Mouse (Mus musculus) heart, postnatal 0 days (tissue): ENCODE results near the gene Crim1. TPM values are rescaled to one million over a fixed set of nuclear protein-coding genes. Genes with fewer than 3 reads are reported as not detected.
A peak's percentile ranks its signal among the peaks of the same experiment; 100 is the strongest.

ENCODE experiments used
- ATAC-seq: fragments of 200-750 bp; cut with Nextera tagmentation; 2 replicates; pipeline ENCODE4 v1.8.0; 2017; ENCODE audit warnings: low read depth, moderate number of reproducible peaks, moderate library complexity; ENCODE audit not compliant: insufficient read depth
- DNase-seq: peaks from one replicate; pipeline ENCODE4 v3.0.0-alpha.2; 2016; ENCODE audit warnings: low spot score
- H3K27ac ChIP-seq: fragments of 300-500 bp; sonication (generic); 2 replicates; pipeline ENCODE4 v1.5.1; 2014; ENCODE audit warnings: low read depth, mild to moderate bottlenecking
- H3K27me3 ChIP-seq: fragments of 300-500 bp; sonication (generic); 2 replicates; pipeline ENCODE4 v1.6.1; 2014; ENCODE audit warnings: low read length, mixed read lengths; ENCODE audit not compliant: control insufficient read depth, insufficient read depth
- H3K36me3 ChIP-seq: fragments of 300-500 bp; sonication (generic); replicated peaks from 2 replicates; pipeline ENCODE4 v1.6.1; 2014; ENCODE audit warnings: low read length, mixed read lengths; ENCODE audit not compliant: control insufficient read depth, insufficient read depth
- H3K4me1 ChIP-seq: fragments of 300-500 bp; sonication (generic); 2 replicates; pipeline ENCODE4 v1.6.1; 2014; ENCODE audit warnings: antibody characterized with exemption; ENCODE audit not compliant: control insufficient read depth, insufficient read depth
- H3K4me2 ChIP-seq: fragments of 300-500 bp; sonication (generic); 2 replicates; pipeline ENCODE4 v1.6.1; 2014; ENCODE audit warnings: low read depth, mild to moderate bottlenecking, low read length, moderate library complexity
- H3K4me3 ChIP-seq: fragments of 300-500 bp; sonication (generic); 2 replicates; pipeline ENCODE4 v1.5.1; 2014; ENCODE audit warnings: low read depth, low read length
- H3K9ac ChIP-seq: fragments of 300-500 bp; sonication (generic); replicated peaks from 2 replicates; pipeline ENCODE4 v1.6.1; 2014; ENCODE audit warnings: low read depth, low read length, mixed read lengths
- H3K9me3 ChIP-seq: fragments of 300-500 bp; sonication (generic); replicated peaks from 2 replicates; pipeline ENCODE4 v1.6.1; 2016; ENCODE audit warnings: low read length; ENCODE audit not compliant: control insufficient read depth
- CTCF ChIP-seq: IDR thresholded peaks from 2 replicates; pipeline ENCODE4 v1.5.1; 2016; ENCODE audit warnings: antibody characterized with exemption, control low read depth, low read depth
- EP300 ChIP-seq: IDR thresholded peaks from 2 replicates; pipeline ENCODE4 v1.6.1; 2016; ENCODE audit warnings: antibody characterized with exemption, low read depth
- WGBS: fragments of 180-500 bp; shearing (Covaris S2); extraction: QIAGEN DNeasy Blood & Tissue Kit; methylation state at CpG from one replicate; pipeline ENCODE4 v1.1.7; 2014; 5-methylcytosine and 5-hydroxymethylcytosine counted together
- polyA plus RNA-seq: library from polyadenylated mRNA; unstranded; fragments of >200 nt; fragmentation: Nextera tagmentation; extraction: Ambion mirVana; gene quantifications from 2 replicates; pipeline ENCODE4 v1.2.1, GENCODE M21; 2015
- total RNA-seq: library from RNA; depleted of rRNA; stranded (reverse); fragments of >200 nt; gene quantifications from 2 replicates; pipeline ENCODE4 v1.2.3, GENCODE M21; 2014; ENCODE audit warnings: low replicate concordance; rRNA removed

Gene Crim1
- total RNA-seq (36.1 and 47.5 TPM in 2 replicates), polyA plus RNA-seq (3.1 and 3.3 TPM in 2 replicates)

DNA sequence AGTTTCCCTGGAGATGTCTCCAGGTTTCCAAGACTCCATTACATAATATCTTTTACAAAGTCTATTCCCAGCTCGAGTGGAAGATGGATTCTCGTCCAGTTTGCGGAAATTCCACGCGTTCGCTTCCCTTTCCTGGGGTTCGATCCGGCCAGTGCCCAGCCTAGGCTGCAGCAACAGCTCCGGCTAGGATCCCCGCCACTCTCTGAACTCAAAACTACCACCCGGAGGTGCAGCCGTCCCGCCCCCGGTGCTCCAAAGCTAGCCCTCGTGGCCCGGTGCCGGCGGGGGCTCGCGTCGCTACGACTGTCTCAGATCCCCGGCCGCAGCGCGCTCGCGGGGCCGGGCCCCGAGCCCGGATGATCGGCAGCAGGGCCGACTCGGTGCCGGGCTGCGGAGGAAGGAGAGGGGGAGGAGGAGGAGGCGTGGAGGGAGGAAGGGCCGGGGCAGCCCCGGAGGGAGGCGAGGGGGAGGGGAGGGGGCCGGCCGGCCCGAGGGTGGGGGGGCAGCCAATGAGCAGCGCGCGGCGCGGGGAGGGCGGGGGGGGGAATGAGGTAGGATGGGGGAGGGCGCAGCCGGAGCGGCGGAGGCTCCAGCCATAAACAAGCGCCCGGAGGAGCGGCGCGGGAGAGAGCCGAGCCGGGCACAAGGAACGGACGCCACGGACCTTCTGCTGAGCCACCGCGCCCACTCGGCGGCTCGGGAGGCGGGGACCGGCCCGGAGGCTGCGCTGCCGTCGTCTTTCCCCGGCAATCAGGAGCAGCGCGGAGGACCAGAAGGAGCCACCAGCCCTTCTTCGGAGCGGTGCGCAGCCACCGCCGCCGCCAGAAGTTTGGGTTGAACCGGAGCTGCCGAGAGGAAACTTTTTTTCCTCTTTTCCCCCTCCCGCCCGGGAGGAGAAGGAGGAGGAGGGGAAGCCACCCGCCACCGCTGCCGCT, at the start of gene Crim1:
Gene Crim1 (plus strand): TSS at position 623 of the 935 bp plus-strand sequence.
- Histone ChIP-seq H3K27me3 (no peaks in the 10 kb centered on the region; the same call in 1 of the 2 replicates), H3K36me3 (no peaks in the 10 kb centered on the region), H3K9ac (peak within 1 kb of the TSS; percentile 85), H3K4me2 (peak within 1 kb of the TSS; percentile 97), H3K9me3 (no peaks in the 10 kb centered on the region), H3K4me1 (peaks cover 19% of the 10 kb centered on the region), H3K27ac (peak within 1 kb of the TSS; percentile 88), H3K4me3 (peak within 1 kb of the TSS; percentile 88)
- ATAC-seq (peak; percentile 79), DNase-seq (peak; percentile 70)
- WGBS = under 1% methylated on average over 59 of the region's 90 CpGs
- TF ChIP-seq CTCF (no peak), EP300 (no peak)

DNA sequence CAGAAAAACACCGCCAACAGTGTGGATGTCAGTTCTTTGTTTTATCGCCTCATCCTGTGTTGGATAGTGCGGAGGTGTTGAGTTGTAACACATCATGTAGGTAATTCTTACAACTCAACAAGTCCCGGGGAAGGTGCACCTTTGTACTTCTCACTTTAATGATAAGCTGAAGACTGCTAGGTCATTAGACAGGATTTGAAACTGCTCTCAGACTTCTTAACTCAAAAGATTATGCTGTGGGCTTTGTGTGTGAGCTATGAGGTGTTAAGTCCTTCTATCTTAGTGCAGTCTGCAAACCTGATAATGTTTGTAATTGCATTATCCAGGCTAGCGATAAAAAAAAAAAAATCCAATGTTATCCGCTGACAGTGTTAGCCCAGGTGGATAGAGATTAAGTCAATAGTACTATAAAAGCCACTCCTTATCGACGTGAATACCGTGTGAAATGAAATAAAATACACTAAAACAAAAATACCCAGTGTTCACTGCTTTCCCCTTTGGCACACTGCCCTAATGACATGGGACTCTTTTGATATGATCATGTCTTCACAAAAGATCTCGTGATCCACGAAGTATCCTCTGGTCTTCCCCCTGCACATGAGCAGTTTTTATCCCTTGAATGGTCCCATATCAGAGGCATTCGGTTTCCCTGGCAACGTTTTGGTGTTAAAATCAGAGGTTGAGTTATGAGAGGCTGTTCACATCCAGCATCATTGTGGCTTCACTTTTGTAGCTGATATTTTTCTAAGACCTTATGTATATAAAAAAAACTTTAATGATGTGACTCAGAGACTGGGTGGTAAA, 48.4 kb upstream of the Crim1 start:
- 38% methylated on average over 13 of the region's 13 CpGs for WGBS

DNA sequence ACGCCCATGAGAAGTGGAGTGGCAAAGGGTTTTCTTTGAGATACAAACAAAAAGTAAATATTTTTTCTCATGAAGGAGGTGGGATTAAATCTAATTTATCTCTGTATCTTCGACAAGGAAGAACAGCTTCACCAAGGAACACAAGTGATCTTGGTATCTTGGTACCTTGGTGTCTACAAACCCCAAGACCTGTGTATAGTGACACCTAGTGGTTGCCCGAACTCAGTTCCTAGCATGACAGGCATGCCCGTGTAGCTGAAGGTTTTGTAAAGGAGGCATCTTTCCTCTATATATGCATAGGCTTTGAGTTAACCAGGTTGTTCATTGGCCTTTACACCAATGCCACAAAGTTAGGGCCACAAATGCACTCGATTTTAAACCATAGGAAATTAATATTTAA, 36.8 kb upstream of the Crim1 start:
- peak; percentile 39 for DNase-seq
- Histone ChIP-seq H3K4me2 (no peak overlapping the region), H3K9ac (no peak overlapping the region), H3K36me3 (no peaks in the 10 kb centered on the region), H3K4me1 (no peaks in the 10 kb centered on the region), H3K4me3 (no peak overlapping the region), H3K27me3 (no peaks in the 10 kb centered on the region), H3K9me3 (no peaks in the 10 kb centered on the region), H3K27ac (no peak overlapping the region)
- ATAC-seq = no peak
- WGBS = 24% methylated on average over 5 of the region's 5 CpGs
- TF ChIP-seq CTCF (peak; percentile 75), EP300 (no peak)

More for the DNA sequence above, 48.4 kb upstream of the Crim1 start:
- Histone ChIP-seq H3K9ac (no peak overlapping the region), H3K27me3 (no peaks in the 10 kb centered on the region), H3K9me3 (no peaks in the 10 kb centered on the region), H3K4me1 (no peaks in the 10 kb centered on the region), H3K4me3 (no peak overlapping the region), H3K36me3 (no peaks in the 10 kb centered on the region), H3K27ac (no peak overlapping the region), H3K4me2 (no peak overlapping the region)
- DNase-seq (no peak), ATAC-seq (no peak)
- TF ChIP-seq EP300 (no peak), CTCF (no peak)

DNA sequence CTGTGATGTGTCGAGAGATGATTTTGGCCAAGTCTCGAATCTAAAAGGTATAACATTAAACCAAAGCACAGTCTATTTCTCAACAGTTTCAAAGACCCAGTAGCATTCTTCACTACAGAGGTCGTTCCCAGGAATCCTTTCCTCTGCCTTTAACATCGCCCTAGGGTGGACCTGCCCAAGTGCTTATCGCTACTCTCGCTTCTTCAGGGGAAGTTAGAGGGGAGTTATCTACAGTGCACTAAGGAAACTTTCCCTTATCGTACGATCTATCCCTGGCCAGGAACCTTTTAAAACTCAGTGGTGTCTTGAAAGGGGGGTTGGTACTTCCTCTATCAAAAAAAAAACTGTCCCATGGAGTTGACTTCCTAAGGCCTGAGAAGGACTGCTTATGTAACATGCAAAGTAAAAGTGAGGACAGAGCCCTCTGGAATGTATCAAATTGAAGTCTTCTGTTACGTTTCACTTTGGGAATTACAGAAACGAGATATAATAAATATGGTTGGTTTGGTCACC, 36.3 kb upstream of the Crim1 start:
- Histone ChIP-seq H3K36me3 (no peaks in the 10 kb centered on the region), H3K4me1 (no peaks in the 10 kb centered on the region), H3K9ac (no peak overlapping the region), H3K27me3 (no peaks in the 10 kb centered on the region), H3K4me3 (no peak overlapping the region), H3K4me2 (no peak overlapping the region), H3K27ac (no peak overlapping the region), H3K9me3 (no peaks in the 10 kb centered on the region)
- ATAC-seq = no peak
- no peak for DNase-seq
- no peak for TF ChIP-seq EP300
- TF ChIP-seq CTCF = no peak
- 52% methylated on average over 10 of the region's 10 CpGs for WGBS

DNA sequence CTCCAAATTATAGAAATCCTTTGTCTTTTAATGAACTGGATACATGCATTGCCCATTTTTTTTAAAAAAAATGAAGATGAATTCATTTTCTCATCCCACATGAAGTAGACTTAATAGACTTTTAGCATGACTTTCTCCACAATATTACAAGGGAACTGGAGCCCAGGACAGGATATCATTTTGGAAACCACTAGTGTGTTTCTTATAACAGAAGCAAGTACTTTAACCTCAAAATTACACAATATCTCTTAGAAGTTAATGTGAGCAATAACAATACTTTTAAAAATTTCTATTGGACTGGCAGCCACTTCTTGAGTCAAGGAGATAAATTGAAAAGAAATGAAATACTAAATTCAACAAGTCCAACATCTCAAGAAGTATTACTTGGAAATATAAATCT, 34.2 kb upstream of the Crim1 start:
- ATAC-seq (no peak), DNase-seq (no peak)
- no peak overlapping the region for H3K27ac ChIP-seq
- H3K4me2 ChIP-seq = no peak overlapping the region
- TF ChIP-seq EP300 (no peak), CTCF (no peak)
- H3K4me3 ChIP-seq = no peak overlapping the region
- H3K9ac ChIP-seq = no peak overlapping the region
- H3K27me3 ChIP-seq = no peaks in the 10 kb centered on the region
- no peaks in the 10 kb centered on the region for H3K9me3 ChIP-seq
- H3K4me1 ChIP-seq = no peaks in the 10 kb centered on the region
- H3K36me3 ChIP-seq = no peaks in the 10 kb centered on the region
